Mouse (Mus musculus) hematopoietic stem cell, adult 5-6 weeks (primary cell): ENCODE measurements around the gene Hddc3. TPM values are rescaled to one million over a fixed set of nuclear protein-coding genes. Genes with fewer than 3 reads are reported as not detected.
"Not testable (repeated sequence)": the region's sequence is repeated elsewhere in the genome, so short reads cannot be mapped to it uniquely, and the experiment has no call there.

ENCODE experiments used
- ATAC-seq, 2 experiments: fragments of 125-278 bp in 1 of 2; replicated peaks in 1 of 2; 2 replicates each; pipeline ENCODE4 v1.8.0; 2016 to 2017; ENCODE audit warnings: inconsistent platforms in 2 of 2, mild to moderate bottlenecking in 2 of 2, moderate number of reproducible peaks in 2 of 2, low read depth in 1 of 2, moderate TSS enrichment in 1 of 2; ENCODE audit not compliant: low FRiP score in 2 of 2, poor library complexity in 2 of 2, severe bottlenecking in 2 of 2, insufficient read depth in 1 of 2, low TSS enrichment in 1 of 2
- total RNA-seq: library from RNA; stranded (forward); fragments of 172-1452, 232-1000 nt; gene quantifications from 2 replicates; pipeline ENCODE4 v1.2.3, GENCODE M21; 2017

Hddc3 gene
- 23.5 and 29.5 TPM in 2 replicates for total RNA-seq

DNA sequence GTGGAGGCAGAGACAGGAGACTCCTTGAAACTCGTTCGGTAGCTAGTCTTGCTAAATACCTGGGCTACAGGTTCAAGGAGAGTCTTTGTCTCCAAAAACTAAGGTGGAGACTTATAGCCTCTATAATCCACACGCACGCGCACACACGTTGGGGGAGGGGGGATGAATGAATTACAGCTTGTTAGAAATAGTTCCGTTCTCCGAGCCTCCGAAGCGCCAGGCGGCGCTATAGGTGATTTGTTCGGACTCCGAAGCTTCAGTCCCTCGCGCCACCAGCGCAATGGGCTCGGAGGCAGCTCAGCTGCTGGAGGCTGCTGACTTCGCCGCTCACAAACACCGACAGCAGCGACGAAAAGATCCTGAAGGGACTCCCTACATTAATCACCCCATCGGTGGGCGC lies at the start of gene Hddc3:
Gene Hddc3, plus strand, starts transcription at position 247 of the 400 bp plus-strand sequence.
- ATAC-seq = peak; percentile 40 to 60

DNA sequence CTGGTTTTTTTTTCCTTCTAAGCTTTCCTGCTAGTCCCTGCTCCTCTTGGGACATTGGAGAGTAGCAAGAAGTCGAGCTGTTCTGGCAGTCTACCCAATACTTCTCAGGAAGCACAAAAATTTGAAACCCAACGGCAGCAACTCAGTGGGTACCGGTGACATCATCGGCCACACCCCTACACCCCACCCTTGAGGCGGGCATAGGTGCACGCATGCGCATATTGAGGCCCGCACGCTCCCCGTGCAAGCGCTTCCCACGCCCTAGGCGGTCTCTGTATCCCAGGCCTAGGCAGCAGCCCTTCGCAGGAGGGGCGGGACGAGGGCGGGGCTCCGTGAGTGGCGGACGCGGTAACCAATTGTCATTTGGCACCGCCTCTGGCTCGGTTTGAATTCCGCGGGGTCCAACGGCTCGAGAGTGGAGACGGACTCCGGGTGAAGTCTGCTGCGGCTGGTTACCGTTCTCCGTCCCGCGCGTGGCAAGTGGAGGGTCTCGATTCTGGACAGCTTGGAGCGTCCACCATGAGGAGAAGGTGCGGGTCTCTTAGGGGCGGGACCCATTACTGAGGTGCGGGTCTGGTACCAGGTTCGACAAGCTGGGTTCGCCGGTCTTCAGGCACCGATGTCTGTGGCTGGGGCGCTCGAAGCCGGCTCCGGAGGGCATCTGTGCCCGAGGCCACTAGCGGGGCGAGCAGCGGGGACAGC lies 48.7 kb upstream of the Hddc3 start, which contains the start of gene Prc1:
Gene Prc1, plus strand, starts transcription at position 389 of the 702 bp plus-strand sequence.
- peak; percentile 99 for ATAC-seq

DNA sequence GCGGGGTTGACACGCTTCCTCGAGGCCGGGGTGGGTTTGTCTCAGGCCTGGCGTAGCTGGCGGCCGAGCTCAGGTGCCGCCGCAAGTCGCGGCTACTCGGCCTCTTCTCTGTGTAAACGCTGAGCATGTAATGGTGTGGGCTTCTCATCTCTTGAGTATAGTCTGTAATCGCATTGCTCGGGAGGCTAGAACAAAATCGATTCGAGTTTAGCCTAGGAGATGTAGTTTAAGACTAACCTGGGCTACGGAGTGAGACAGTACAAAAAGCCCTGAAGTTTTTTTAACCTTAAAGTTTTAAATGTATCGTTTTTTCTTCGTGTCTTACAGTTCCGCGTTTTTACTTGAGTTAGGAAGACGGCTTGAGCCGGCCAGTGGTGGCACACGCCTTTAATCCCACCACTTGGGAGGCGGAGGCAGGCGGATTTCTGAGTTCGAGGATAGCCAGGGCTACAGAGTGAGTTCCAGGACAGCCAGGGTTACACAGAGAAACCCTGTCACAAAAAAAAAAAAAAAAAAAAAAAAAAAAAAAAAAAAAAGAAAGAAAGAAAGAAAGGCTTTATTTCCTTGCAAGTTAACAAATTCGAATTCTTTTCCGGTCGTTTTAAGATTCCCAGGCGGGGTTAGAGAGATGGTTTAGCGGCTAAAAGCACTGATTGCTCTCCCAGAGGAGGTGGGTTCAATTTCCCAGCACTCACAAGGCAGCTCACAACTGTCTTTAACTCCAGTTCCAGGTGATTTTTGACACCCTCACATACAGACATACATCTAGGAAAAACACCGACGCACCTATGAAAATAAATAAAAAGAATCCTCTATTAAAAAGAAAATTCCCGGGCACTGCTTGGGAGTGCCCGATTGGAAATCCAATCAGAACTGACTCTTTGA lies 47.9 kb upstream of the Hddc3 start:
- ATAC-seq = no peak

DNA sequence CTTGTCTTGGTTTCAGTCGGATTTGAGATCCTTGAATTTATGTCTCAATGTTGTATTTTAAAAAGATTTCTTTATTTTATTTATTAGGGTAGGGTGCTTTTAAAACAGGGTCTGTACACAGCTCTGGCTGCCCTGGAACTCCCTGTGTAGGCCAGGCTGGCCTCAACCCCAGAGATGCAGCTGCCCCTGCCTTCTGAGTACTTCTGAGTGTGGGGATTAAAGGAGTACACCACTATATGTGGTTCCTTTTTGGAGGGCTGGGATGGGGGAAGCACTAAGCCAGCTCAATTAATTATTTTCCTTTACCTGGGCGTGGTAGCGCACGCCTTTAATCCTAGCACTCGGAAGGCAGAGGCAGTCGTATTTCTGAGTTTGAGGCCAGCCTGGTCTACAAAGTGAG lies 46.4 kb upstream of the Hddc3 start:
- no peak for ATAC-seq

DNA sequence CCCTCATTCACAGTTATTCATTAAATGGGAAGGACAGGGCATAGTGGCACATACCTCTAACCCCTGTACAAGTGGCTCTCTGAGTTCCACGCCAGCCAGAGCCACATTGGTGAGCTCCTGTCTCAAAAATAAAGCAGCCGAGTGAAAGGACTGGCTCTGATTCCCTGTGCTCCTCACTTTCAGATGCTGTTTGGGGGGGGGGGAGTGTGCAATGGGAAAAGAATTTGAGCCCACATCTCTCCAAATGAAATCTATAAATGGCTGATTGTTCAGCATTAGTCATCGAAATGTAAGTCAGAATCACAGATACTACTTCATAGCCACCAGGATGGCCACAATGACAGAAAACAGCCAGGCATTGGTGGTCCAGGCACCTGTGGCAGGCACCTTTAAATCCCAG lies 45.9 kb upstream of the Hddc3 start:
- no peak for ATAC-seq

GRCm38 (mm10) chr7:80298754-80299153 lies 44.1 kb upstream of the Hddc3 start:
- no peak for ATAC-seq

DNA sequence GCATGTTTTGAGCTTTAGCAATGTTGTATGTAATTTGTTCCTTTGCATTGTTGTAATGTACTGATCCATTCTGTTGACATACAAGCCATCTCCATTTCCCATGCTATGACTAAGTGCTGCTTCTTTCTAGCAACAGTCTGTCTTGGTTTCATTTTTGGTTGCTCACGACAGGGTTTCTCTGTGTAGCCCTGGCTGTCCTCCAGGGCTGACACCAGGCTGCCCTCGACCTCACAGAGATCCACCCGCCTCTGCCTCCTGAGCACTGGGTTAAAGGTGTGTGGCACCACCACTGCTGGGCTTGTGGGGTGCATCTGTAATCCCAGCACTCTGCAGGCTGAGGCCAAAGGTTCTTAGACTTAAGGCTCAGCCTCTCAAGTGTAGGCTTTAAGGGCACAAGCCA lies 43.3 kb upstream of the Hddc3 start:
- no peak; a peak in 1 of 4 replicates for ATAC-seq

DNA sequence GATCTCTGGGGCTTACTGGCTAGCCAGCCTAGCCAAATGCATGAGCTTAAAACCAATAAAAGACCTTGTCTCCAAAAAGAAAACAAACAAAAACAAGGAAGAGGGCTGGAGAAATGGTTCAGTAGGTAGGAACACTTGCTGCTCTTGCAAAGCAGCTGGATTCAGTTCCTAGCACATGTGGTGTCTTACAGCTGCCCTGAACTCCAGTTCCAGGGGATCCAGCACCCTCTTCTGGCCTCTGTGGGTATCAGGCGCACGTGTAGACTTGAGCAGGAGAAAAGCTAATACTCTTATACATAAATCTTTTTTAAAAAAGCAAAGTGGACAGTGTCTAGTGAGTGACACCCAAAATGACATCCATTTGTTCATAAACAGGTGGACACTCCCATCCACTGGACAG lies 41.4 kb upstream of the Hddc3 start:
- ATAC-seq = no peak

DNA sequence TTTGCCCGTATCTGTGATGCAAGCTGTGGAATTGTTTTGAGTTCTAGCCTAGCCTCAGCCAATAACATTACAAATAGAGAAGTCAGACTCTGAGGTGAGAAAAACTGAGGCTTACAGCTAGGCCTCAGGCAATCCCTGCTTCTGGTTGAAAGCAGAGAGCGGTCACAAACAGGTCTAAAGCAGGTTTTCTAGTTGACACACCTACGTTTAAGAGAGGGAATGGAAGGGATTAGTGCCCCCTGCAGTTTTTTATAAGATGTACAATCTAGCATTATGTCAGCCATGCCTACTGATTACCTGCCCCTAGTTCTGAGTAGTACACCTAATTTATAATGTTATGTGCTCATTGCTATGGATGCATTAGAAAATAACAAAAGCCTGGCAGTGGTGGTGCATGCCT lies 35.1 kb upstream of the Hddc3 start:
- ATAC-seq = no peak

DNA sequence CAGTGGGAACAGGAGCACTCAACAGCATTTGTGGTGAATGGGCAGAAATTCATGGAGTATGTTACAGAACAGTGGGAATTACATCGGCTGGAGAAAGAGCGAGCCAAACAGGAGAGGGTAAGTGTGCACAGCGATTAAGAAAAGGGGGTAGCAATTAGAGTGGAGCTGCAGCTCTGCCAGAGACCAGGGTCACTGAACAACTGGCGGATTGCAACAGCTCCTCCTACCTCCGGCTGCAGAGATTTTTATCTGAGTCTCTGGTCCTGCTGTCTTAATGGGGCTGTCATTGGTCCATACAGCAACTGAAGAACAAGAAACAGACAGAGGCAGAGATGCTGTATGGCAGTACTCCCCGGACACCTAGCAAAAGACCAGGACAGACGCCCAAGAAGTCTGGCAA lies 32.1 kb upstream of the Hddc3 start:
- ATAC-seq = no peak

DNA sequence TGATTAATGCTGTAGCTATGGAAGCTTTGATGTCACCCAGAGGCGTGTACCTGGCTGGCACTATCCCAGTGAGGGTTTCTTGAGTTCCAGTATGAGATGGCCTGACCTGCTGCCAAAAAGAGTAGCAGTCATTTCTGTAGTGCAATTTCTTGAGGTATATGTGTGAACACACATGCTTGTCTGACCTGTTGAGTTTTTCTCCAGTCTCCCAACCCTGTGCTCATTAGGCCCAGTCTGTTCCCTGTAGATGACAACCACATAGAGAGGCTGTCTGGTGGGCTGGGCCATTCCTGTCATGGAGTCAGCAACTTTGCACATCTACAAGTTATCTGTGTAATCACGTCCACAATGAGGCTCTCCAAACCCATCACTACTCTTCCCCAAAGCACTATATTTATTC lies 27.2 kb upstream of the Hddc3 start:
- ATAC-seq = no peak

DNA sequence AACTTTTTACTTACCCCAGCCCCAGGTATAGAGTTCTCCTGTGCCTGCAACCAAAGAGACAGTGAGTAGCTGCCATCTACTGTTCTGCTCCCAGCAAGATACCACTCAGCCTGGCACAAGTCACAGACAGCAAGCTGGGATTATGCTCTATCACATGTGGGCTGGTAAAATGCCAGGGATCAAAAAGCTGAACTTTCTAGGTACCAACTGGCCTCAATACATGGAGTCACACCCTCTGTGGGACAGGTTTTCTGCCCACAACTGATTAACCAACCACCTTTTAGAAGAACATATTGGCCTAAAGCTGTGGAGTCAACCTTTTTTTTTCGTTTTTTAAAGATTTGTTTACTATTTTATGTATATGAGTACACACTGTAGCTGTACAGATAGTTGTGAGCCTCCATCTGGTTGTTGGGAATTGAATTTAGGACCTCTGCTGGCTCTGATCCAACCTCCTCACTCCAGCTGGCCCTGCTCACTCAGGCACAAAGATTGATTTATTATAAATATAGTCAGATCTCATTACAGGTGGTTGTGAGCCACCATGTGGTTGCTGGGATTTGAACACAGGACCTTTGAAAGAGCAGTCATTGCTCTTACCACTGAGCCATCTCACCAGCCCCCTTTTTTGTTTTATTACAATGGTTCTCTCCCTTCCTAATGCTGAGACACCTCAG lies 25.3 kb upstream of the Hddc3 start:
- ATAC-seq = no peak

GRCm38 (mm10) chr7:80318670-80319069 lies 24.2 kb upstream of the Hddc3 start:
- ATAC-seq = no peak

- ATAC-seq = no peak
Observed at GRCm38 (mm10) chr7:80319846-80320496, 22.9 kb upstream of the Hddc3 start.

DNA sequence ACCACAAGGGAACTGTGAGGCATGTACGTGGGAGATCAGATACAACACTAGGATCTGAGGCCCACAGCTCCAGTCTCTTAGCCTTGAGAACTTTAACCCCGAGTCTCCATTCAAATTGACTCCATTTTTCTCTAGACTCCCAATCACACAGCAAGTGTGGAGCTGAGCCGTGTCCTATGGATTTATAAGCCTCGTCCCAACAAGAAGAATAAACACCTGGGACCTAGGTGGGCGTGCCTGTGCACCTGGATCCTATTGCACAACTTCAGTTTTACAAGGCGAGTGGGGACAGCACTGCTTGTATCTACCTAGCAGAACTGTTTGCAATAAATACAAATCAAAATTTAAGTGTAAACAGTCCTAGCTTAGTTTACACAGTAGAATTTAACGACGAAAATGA lies 19.6 kb upstream of the Hddc3 start:
- no peak for ATAC-seq

- ATAC-seq = peak; percentile 96 to 99
Observed at GRCm38 (mm10) chr7:80324043-80324815, 18.7 kb upstream of the Hddc3 start, which contains the start of gene Rccd1. Gene Rccd1 (minus strand): TSS chr7:80324454.

GRCm38 (mm10) chr7:80324816-80325119 lies 18.1 kb upstream of the Hddc3 start:
- ATAC-seq = not testable (repeated sequence)
